Mouse (Mus musculus) heart, embryonic 11.5 days (tissue): ENCODE measurements around the gene Copg1. TPM values are rescaled to one million over a fixed set of nuclear protein-coding genes. Genes with fewer than 3 reads are reported as not detected.
"Not testable (repeated sequence)": the region's sequence is repeated elsewhere in the genome, so short reads cannot be mapped to it uniquely, and the experiment has no call there.

Experiments
- ATAC-seq: fragments of 200-750 bp; cut with Nextera tagmentation; replicated peaks from 2 replicates; pipeline ENCODE4 v1.8.0; 2017; ENCODE audit warnings: moderate library complexity; ENCODE audit not compliant: insufficient number of reproducible peaks, low FRiP score, low TSS enrichment
- H3K27ac ChIP-seq: fragments of 300-500 bp; sonication (generic); 2 replicates; pipeline ENCODE4 v1.5.1; 2014; ENCODE audit warnings: mild to moderate bottlenecking, low read depth, low read length
- H3K27me3 ChIP-seq: fragments of 300-500 bp; sonication (generic); 2 replicates; pipeline ENCODE4 v1.6.1; 2014; ENCODE audit warnings: mild to moderate bottlenecking, low read length, mixed read lengths; ENCODE audit not compliant: control insufficient read depth, insufficient read depth
- H3K36me3 ChIP-seq: fragments of 300-500 bp; sonication (generic); 2 replicates; pipeline ENCODE4 v1.6.1; 2014; ENCODE audit warnings: mild to moderate bottlenecking, low read length, moderate library complexity, mixed read lengths; ENCODE audit not compliant: control insufficient read depth, insufficient read depth
- H3K4me1 ChIP-seq: fragments of 300-500 bp; sonication (generic); 2 replicates; pipeline ENCODE4 v1.6.1; 2014; ENCODE audit warnings: low read length; ENCODE audit not compliant: control insufficient read depth, insufficient read depth
- H3K4me2 ChIP-seq: fragments of 300-500 bp; sonication (generic); 2 replicates; pipeline ENCODE4 v1.6.1; 2014; ENCODE audit warnings: mild to moderate bottlenecking, moderate library complexity
- H3K4me3 ChIP-seq: fragments of 300-500 bp; sonication (generic); 2 replicates; pipeline ENCODE4 v1.5.1; 2014; ENCODE audit warnings: low read depth, low read length
- H3K9ac ChIP-seq: fragments of 300-500 bp; sonication (generic); 2 replicates; pipeline ENCODE4 v1.6.1; 2014; ENCODE audit warnings: mild to moderate bottlenecking, low read depth, low read length, moderate library complexity
- H3K9me3 ChIP-seq: fragments of 300-500 bp; sonication (generic); replicated peaks from 2 replicates; pipeline ENCODE4 v1.6.1; 2016; ENCODE audit warnings: low read length; ENCODE audit not compliant: control insufficient read depth
- WGBS: fragments of 180-500 bp; shearing (Covaris S2); extraction: QIAGEN DNeasy Blood & Tissue Kit; methylation state at CpG from one replicate; pipeline ENCODE4 v1.1.7; 2014; ENCODE audit not compliant: insufficient replicate concordance; 5-methylcytosine and 5-hydroxymethylcytosine counted together
- polyA plus RNA-seq: library from polyadenylated mRNA; unstranded; fragments of >200 nt; fragmentation: Nextera tagmentation; extraction: Ambion mirVana; gene quantifications from 2 replicates; pipeline ENCODE4 v1.2.1, GENCODE M21; 2014

Copg1 gene
- polyA plus RNA-seq, 1 experiment from 2014 or later = 118 TPM

DNA sequence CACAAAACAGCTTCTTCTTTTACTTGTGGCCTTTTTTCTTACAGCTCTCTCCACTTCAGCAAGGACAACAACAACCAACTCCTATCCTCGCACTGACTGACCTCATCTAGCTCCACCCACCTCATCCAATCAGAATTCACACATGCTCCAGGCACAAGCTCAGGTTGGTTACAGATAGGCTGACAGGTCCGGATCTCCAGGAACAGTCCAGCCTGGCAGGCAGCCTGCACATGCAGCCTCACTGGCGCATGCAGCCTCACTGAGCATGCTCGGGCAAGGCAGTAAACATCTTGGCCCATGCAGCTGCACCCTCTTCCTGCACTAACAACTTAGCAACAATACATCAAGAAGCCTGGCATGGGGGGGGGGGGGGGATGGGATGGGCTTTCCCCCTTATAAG, 74.8 kb downstream of the Copg1 start:
- ATAC-seq, H3K9me3 ChIP-seq, H3K27ac ChIP-seq, H3K4me2 ChIP-seq, H3K9ac ChIP-seq, H3K27me3 ChIP-seq, H3K4me3 ChIP-seq, H3K4me1 ChIP-seq, H3K36me3 ChIP-seq: not testable (repeated sequence)
- WGBS = 54% methylated on average over 4 of the region's 4 CpGs

Other genes with a start within 250 kb of the Copg1 start
- 9.3 and 10.1 TPM in 2 replicates for gene Aplf, start 215.6 kb upstream of the Copg1 start, polyA plus RNA-seq
- gene Efcc1, start 156.9 kb upstream of the Copg1 start, polyA plus RNA-seq = 0.25 TPM in 1 of 2 replicates, not detected in the other
- gene Gp9, start 109.7 kb upstream of the Copg1 start, polyA plus RNA-seq = 6.1 and 7.1 TPM in 2 replicates
- gene Rab43, start 75.7 kb upstream of the Copg1 start, polyA plus RNA-seq = 6.4 and 6.9 TPM in 2 replicates
- gene Gm45140, start 52.0 kb upstream of the Copg1 start, polyA plus RNA-seq = 2.3 TPM in 2 replicates
- gene Isy1, start 49.0 kb upstream of the Copg1 start, polyA plus RNA-seq = 28.1 and 36.5 TPM in 2 replicates
- 886 and 909 TPM in 2 replicates for gene Cnbp, start 36.7 kb upstream of the Copg1 start, polyA plus RNA-seq
- gene Hmces, start 26.1 kb downstream of the Copg1 start, polyA plus RNA-seq = 28.5 and 28.7 TPM in 2 replicates
- 20.4 and 22.7 TPM in 2 replicates for gene H1fx, start 93.8 kb downstream of the Copg1 start, polyA plus RNA-seq
- gene Rab7, start 157.5 kb downstream of the Copg1 start, polyA plus RNA-seq = 227 and 245 TPM in 2 replicates
- 234 and 256 TPM in 2 replicates for gene Rpn1, start 196.7 kb downstream of the Copg1 start, polyA plus RNA-seq